In genomic region chr3:89298908-89299307, GRCm38 (mm10) we compare ENCODE assay signal across 17 mouse cellular contexts. TPM values are rescaled to one million over a fixed set of nuclear protein-coding genes. Genes with fewer than 3 reads are reported as not detected.
DNase-seq lines count a peak whose midpoint lies in the region; ATAC-seq and TF ChIP-seq lines count a peak whose summit lies in the region.
"Had no signal": no experiment of that assay in that cellular context is flagged by ENCODE, and none has a peak within 500 bp of the region (broad histone marks: within the 10 kb centered on the region; RNA-seq: fewer than 3 reads in every experiment).

No protein-coding gene starts in this region.

- H3K4me1 ChIP-seq in kidney, embryonic 15.5 days: peaks cover 17% of the 10 kb centered on the region
- H3K4me1 ChIP-seq in lung, embryonic 14.5 days (ENCODE audit: insufficient read depth): no peaks in the 10 kb centered on the region
- peaks cover 8% of the 10 kb centered on the region; the same call in 1 of the 2 replicates for H3K4me1 ChIP-seq in intestine, embryonic 15.5 days (replicated peaks)
- H3K4me1 ChIP-seq in small intestine, adult 2 months (ENCODE audit: control insufficient read depth, insufficient read depth, insufficient read length, low read length): peaks cover 23% of the 10 kb centered on the region; the same call in 1 of the 2 replicates

- 0 out of 2 replicates have a peak overlapping the region, but pooled peaks have one; percentile 61 for H3K4me2 ChIP-seq in kidney, embryonic 15.5 days
- 0 out of 2 replicates have a peak overlapping the region, but pooled peaks have one; percentile 52 for H3K4me2 ChIP-seq in lung, embryonic 14.5 days
- H3K4me2 ChIP-seq in intestine, embryonic 15.5 days (replicated peaks): peak overlapping the region; percentile 66; the same call in 1 of the 2 replicates

- no peak for ATAC-seq in kidney, embryonic 15.5 days (replicated peaks; ENCODE audit: low FRiP score)
- ATAC-seq in lung, embryonic 14.5 days (ENCODE audit: insufficient read depth): no peak
- ATAC-seq in intestine, embryonic 15.5 days: no peak
- ATAC-seq in frontal cortex, adult (ENCODE audit: low TSS enrichment): no peak
- ATAC-seq: forebrain, embryonic 15.5 days; Patski had no signal

- no peaks in the 10 kb centered on the region for H3K9me3 ChIP-seq in kidney, embryonic 15.5 days (replicated peaks)
- no peaks in the 10 kb centered on the region for H3K9me3 ChIP-seq in lung, embryonic 14.5 days (ENCODE audit: low read depth, low read length)
- H3K9me3 ChIP-seq in intestine, embryonic 15.5 days: no peaks in the 10 kb centered on the region
- H3K9me3 ChIP-seq: forebrain, embryonic 15.5 days; G1E; hindbrain, embryonic 15.5 days had no signal

- no peak for DNase-seq in kidney, adult 11 months
- DNase-seq in lung, embryonic 14.5 days: no peak
- no peak for DNase-seq in lung, postnatal 14 days
- DNase-seq: cerebellum, adult 2 months; cerebellum, postnatal 25 days; gastrocnemius, postnatal 10 days; heart, postnatal 36 days had no signal

- H3K36me3 ChIP-seq in kidney, embryonic 15.5 days: no peaks in the 10 kb centered on the region
- H3K36me3 ChIP-seq in lung, embryonic 14.5 days (ENCODE audit: insufficient read depth): no peaks in the 10 kb centered on the region
- no peaks in the 10 kb centered on the region for H3K36me3 ChIP-seq in intestine, embryonic 15.5 days
- H3K36me3 ChIP-seq in small intestine, adult 2 months (ENCODE audit: control insufficient read depth, insufficient read depth, low read length): no peaks in the 10 kb centered on the region
- H3K36me3 ChIP-seq: forebrain, embryonic 15.5 days; G1E; hindbrain, embryonic 15.5 days had no signal

- no peak for TF ChIP-seq CTCF in lung, embryonic 14.5 days (IDR thresholded peaks at IDR 0.05; ENCODE audit: low read depth)
- TF ChIP-seq CTCF in small intestine, adult 2 months (IDR thresholded peaks at IDR 0.05; ENCODE audit: extremely low read depth, insufficient read length, insufficient replicate concordance, low read depth, low read length): no peak

- no peak overlapping the region for H3K27ac ChIP-seq in kidney, embryonic 15.5 days
- H3K27ac ChIP-seq in lung, embryonic 14.5 days (ENCODE audit: low read depth): no peak overlapping the region
- H3K27ac ChIP-seq in intestine, embryonic 15.5 days: peak overlapping the region; percentile 84; the same call in 1 of the 2 replicates
- peak overlapping the region; percentile 67 for H3K27ac ChIP-seq in small intestine, adult 2 months (ENCODE audit: insufficient read depth, low read depth, low read length)
- H3K27ac ChIP-seq: forebrain, embryonic 15.5 days; hindbrain, embryonic 15.5 days; macrophage had no signal

- H3K4me3 ChIP-seq in kidney, embryonic 15.5 days (replicated peaks): no peak overlapping the region
- no peak overlapping the region for H3K4me3 ChIP-seq in lung, embryonic 14.5 days (ENCODE audit: low read depth, low read length)
- H3K4me3 ChIP-seq in intestine, embryonic 15.5 days (replicated peaks): no peak overlapping the region
- H3K4me3 ChIP-seq in small intestine, adult 2 months (ENCODE audit: low read depth, low read length): no peak overlapping the region

- no peak for TF ChIP-seq POLR2A in small intestine, adult 2 months (IDR thresholded peaks at IDR 0.05; ENCODE audit: low read depth, low read length)

- WGBS in kidney, embryonic 15.5 days: 84% methylated on average over 6 of the region's 6 CpGs
- 77% methylated on average over 6 of the region's 6 CpGs for WGBS in lung, embryonic 14.5 days
- WGBS in intestine, embryonic 15.5 days: 84% methylated on average over 6 of the region's 6 CpGs
- 67% methylated on average over 6 of the region's 6 CpGs for WGBS in small intestine, adult 2 months

- H3K9ac ChIP-seq in kidney, embryonic 15.5 days: no peak overlapping the region
- no peak overlapping the region for H3K9ac ChIP-seq in lung, embryonic 14.5 days
- H3K9ac ChIP-seq in intestine, embryonic 15.5 days: no peak overlapping the region; the same call in 1 of the 2 replicates
- H3K9ac ChIP-seq: forebrain, embryonic 15.5 days; hindbrain, embryonic 15.5 days had no signal

- no peaks in the 10 kb centered on the region for H3K27me3 ChIP-seq in kidney, embryonic 15.5 days
- H3K27me3 ChIP-seq in lung, embryonic 14.5 days (ENCODE audit: insufficient read depth, low read length): no peaks in the 10 kb centered on the region
- no peaks in the 10 kb centered on the region for H3K27me3 ChIP-seq in intestine, embryonic 15.5 days (replicated peaks)
- H3K27me3 ChIP-seq in small intestine, adult 2 months (ENCODE audit: control insufficient read depth, insufficient read depth, low read length): no peaks in the 10 kb centered on the region
- H3K27me3 ChIP-seq: CH12.LX, Patski had no signal

RNA-seq across cellular contexts. Expression of gene Efna1, which starts 18.0 kb away (rescaled TPM):
- 66.0 and 66.6 TPM in 2 replicates for polyA plus RNA-seq in kidney, embryonic 15.5 days (2015; fragmentation: Nextera tagmentation; extraction: Ambion mirVana)
- 68.3 and 70.4 TPM in 2 replicates for polyA plus RNA-seq in lung, embryonic 14.5 days (2014; fragmentation: Nextera tagmentation; extraction: Ambion mirVana)
- polyA plus RNA-seq in intestine, embryonic 15.5 days (2015; fragmentation: Nextera tagmentation; extraction: Ambion mirVana): 57.9 and 58.5 TPM in 2 replicates
- 46.1 and 122 TPM in 2 replicates for polyA plus RNA-seq in small intestine, adult 2 months (2012; rRNA removed)
- polyA plus RNA-seq: G1E had no signal

RNA-seq across cellular contexts. Expression of gene Efna3, which starts 23.9 kb away (rescaled TPM):
- 9.3 and 11.9 TPM in 2 replicates for polyA plus RNA-seq in kidney, embryonic 15.5 days (2015; fragmentation: Nextera tagmentation; extraction: Ambion mirVana)
- polyA plus RNA-seq in lung, embryonic 14.5 days (2014; fragmentation: Nextera tagmentation; extraction: Ambion mirVana): 4.7 and 5.8 TPM in 2 replicates
- 9.0 and 9.2 TPM in 2 replicates for polyA plus RNA-seq in intestine, embryonic 15.5 days (2015; fragmentation: Nextera tagmentation; extraction: Ambion mirVana)
- 3.9 and 7.0 TPM in 2 replicates for polyA plus RNA-seq in small intestine, adult 2 months (2012; rRNA removed)
- polyA plus RNA-seq: G1E, macrophage had no signal

RNA-seq across cellular contexts. Expression of gene Slc50a1, which starts 28.5 kb away (rescaled TPM):
- polyA plus RNA-seq in kidney, embryonic 15.5 days (2015; fragmentation: Nextera tagmentation; extraction: Ambion mirVana): 58.0 and 59.9 TPM in 2 replicates
- 58.5 and 60.2 TPM in 2 replicates for polyA plus RNA-seq in lung, embryonic 14.5 days (2014; fragmentation: Nextera tagmentation; extraction: Ambion mirVana)
- polyA plus RNA-seq in intestine, embryonic 15.5 days (2015; fragmentation: Nextera tagmentation; extraction: Ambion mirVana): 60.6 and 63.9 TPM in 2 replicates
- 81.6 and 97.3 TPM in 2 replicates for polyA plus RNA-seq in small intestine, adult 2 months (2012; rRNA removed)
- polyA plus RNA-seq: G1E had no signal

RNA-seq across cellular contexts. Expression of gene Efna4, which starts 38.9 kb away (rescaled TPM):
- 29.8 and 31.5 TPM in 2 replicates for polyA plus RNA-seq in kidney, embryonic 15.5 days (2015; fragmentation: Nextera tagmentation; extraction: Ambion mirVana)
- polyA plus RNA-seq in lung, embryonic 14.5 days (2014; fragmentation: Nextera tagmentation; extraction: Ambion mirVana): 24.6 and 27.0 TPM in 2 replicates
- 16.9 and 18.1 TPM in 2 replicates for polyA plus RNA-seq in intestine, embryonic 15.5 days (2015; fragmentation: Nextera tagmentation; extraction: Ambion mirVana)
- polyA plus RNA-seq in small intestine, adult 2 months (2012; rRNA removed): 11.6 and 20.0 TPM in 2 replicates
- polyA plus RNA-seq: G1E, macrophage had no signal

RNA-seq across cellular contexts. Expression of gene Dpm3, which starts 39.8 kb away (rescaled TPM):
- 149 and 153 TPM in 2 replicates for polyA plus RNA-seq in kidney, embryonic 15.5 days (2015; fragmentation: Nextera tagmentation; extraction: Ambion mirVana)
- polyA plus RNA-seq in lung, embryonic 14.5 days (2014; fragmentation: Nextera tagmentation; extraction: Ambion mirVana): 118 and 119 TPM in 2 replicates
- 131 and 134 TPM in 2 replicates for polyA plus RNA-seq in intestine, embryonic 15.5 days (2015; fragmentation: Nextera tagmentation; extraction: Ambion mirVana)
- 357 and 440 TPM in 2 replicates for polyA plus RNA-seq in small intestine, adult 2 months (2012; rRNA removed)

Comparison
In these comparisons a context has a peak if more than half of its experiments do, and no peak if none do; other contexts are left out.
1. H3K27ac ChIP-seq: peak in intestine, embryonic 15.5 days (single experiment) and small intestine, adult 2 months (single experiment); none in kidney, embryonic 15.5 days (single experiment) and lung, embryonic 14.5 days (single experiment).
2. Peak in every context shown above with its lines, with median percentiles within 50 percentile points of each other: H3K4me2 ChIP-seq.